Mouse (Mus musculus): ENCODE measurements around the gene Gna13. TPM values are rescaled to one million over a fixed set of nuclear protein-coding genes. Genes with fewer than 3 reads are reported as not detected.

The Gna13 gene
- polyA plus RNA-seq, 1 experiment from 2014 or later: 21.9 TPM

- H3K4me2 ChIP-seq (replicated peaks): no peak overlapping the region
- 74% methylated on average over 12 of the region's 12 CpGs for WGBS
- ATAC-seq (ENCODE audit: low FRiP score): no peak
- no peaks in the 10 kb centered on the region for H3K36me3 ChIP-seq
- H3K27ac ChIP-seq: no peak overlapping the region
- no peaks in the 10 kb centered on the region for H3K27me3 ChIP-seq
- no peaks in the 10 kb centered on the region for H3K9me3 ChIP-seq (replicated peaks)
- H3K9ac ChIP-seq: no peak overlapping the region
- no peak overlapping the region for H3K4me3 ChIP-seq
- H3K4me1 ChIP-seq: peaks cover 9% of the 10 kb centered on the region; the same call in 1 of the 2 replicates
Observed at GRCm38 (mm10) chr11:109353391-109354235, 9.0 kb upstream of the Gna13 start.

GRCm38 (mm10) chr11:109354236-109354613 is 8.4 kb upstream of the Gna13 start:
- no peak overlapping the region for H3K4me3 ChIP-seq
- no peak overlapping the region for H3K9ac ChIP-seq
- no peak overlapping the region for H3K4me2 ChIP-seq (replicated peaks)
- peaks cover 9% of the 10 kb centered on the region; the same call in 1 of the 2 replicates for H3K4me1 ChIP-seq
- no peak overlapping the region for H3K27ac ChIP-seq
- WGBS: 86% methylated on average over 6 of the region's 6 CpGs
- no peaks in the 10 kb centered on the region for H3K27me3 ChIP-seq
- no peaks in the 10 kb centered on the region for H3K9me3 ChIP-seq (replicated peaks)
- no peak for ATAC-seq (ENCODE audit: low FRiP score)
- H3K36me3 ChIP-seq: no peaks in the 10 kb centered on the region

GRCm38 (mm10) chr11:109355771-109356388 is 6.8 kb upstream of the Gna13 start:
- Histone ChIP-seq H3K4me2 (replicated peaks) (no peak overlapping the region), H3K9me3 (replicated peaks) (no peaks in the 10 kb centered on the region), H3K27ac (no peak overlapping the region), H3K4me1 (peaks cover 9% of the 10 kb centered on the region; the same call in 1 of the 2 replicates), H3K36me3 (no peaks in the 10 kb centered on the region), H3K4me3 (no peak overlapping the region), H3K9ac (no peak overlapping the region), H3K27me3 (no peaks in the 10 kb centered on the region)
- no peak for ATAC-seq (ENCODE audit: low FRiP score)
- WGBS: 68% methylated on average over 16 of the region's 16 CpGs

GRCm38 (mm10) chr11:109357171-109357570 is 5.5 kb upstream of the Gna13 start:
- H3K4me1 ChIP-seq: peaks cover 16% of the 10 kb centered on the region; the same call in 1 of the 2 replicates
- H3K27ac ChIP-seq: no peak overlapping the region
- no peaks in the 10 kb centered on the region for H3K36me3 ChIP-seq
- no peak overlapping the region for H3K4me2 ChIP-seq (replicated peaks)
- H3K4me3 ChIP-seq: no peak overlapping the region
- H3K27me3 ChIP-seq: no peaks in the 10 kb centered on the region; the same call in 1 of the 2 replicates
- no peak for ATAC-seq (ENCODE audit: low FRiP score)
- 88% methylated on average over 5 of the region's 5 CpGs for WGBS
- no peaks in the 10 kb centered on the region for H3K9me3 ChIP-seq (replicated peaks)
- no peak overlapping the region for H3K9ac ChIP-seq

- H3K4me2 ChIP-seq (replicated peaks): no peak overlapping the region
- WGBS: 15% methylated on average over 3 of the region's 3 CpGs
- no peaks in the 10 kb centered on the region for H3K36me3 ChIP-seq
- H3K27ac ChIP-seq: no peak overlapping the region; the same call in 1 of the 2 replicates
- H3K4me1 ChIP-seq: peaks cover 16% of the 10 kb centered on the region; the same call in 1 of the 2 replicates
- no peaks in the 10 kb centered on the region; the same call in 1 of the 2 replicates for H3K27me3 ChIP-seq
- H3K9me3 ChIP-seq (replicated peaks): no peaks in the 10 kb centered on the region
- H3K9ac ChIP-seq: no peak overlapping the region
- no peak overlapping the region for H3K4me3 ChIP-seq
- ATAC-seq (ENCODE audit: low FRiP score): no peak
Observed at GRCm38 (mm10) chr11:109358549-109358948, 4.1 kb upstream of the Gna13 start.

GRCm38 (mm10) chr11:109359043-109359752 is 3.4 kb upstream of the Gna13 start:
- no peak overlapping the region for H3K4me3 ChIP-seq
- no peaks in the 10 kb centered on the region for H3K9me3 ChIP-seq (replicated peaks)
- no peak overlapping the region for H3K9ac ChIP-seq
- H3K4me1 ChIP-seq: peaks cover 20% of the 10 kb centered on the region
- no peaks in the 10 kb centered on the region; the same call in 1 of the 2 replicates for H3K27me3 ChIP-seq
- ATAC-seq (ENCODE audit: low FRiP score): no peak
- no peak overlapping the region for H3K27ac ChIP-seq
- no peaks in the 10 kb centered on the region for H3K36me3 ChIP-seq
- 37% methylated on average over 13 of the region's 13 CpGs for WGBS
- no peak overlapping the region for H3K4me2 ChIP-seq (replicated peaks)

GRCm38 (mm10) chr11:109360102-109360501 is 2.5 kb upstream of the Gna13 start:
- H3K4me3 ChIP-seq: no peak overlapping the region
- no peak overlapping the region for H3K27ac ChIP-seq
- WGBS: 87% methylated on average over 6 of the region's 6 CpGs
- no peak for ATAC-seq (ENCODE audit: low FRiP score)
- H3K9me3 ChIP-seq (replicated peaks): no peaks in the 10 kb centered on the region
- no peak overlapping the region for H3K4me2 ChIP-seq (replicated peaks)
- H3K9ac ChIP-seq: no peak overlapping the region
- H3K27me3 ChIP-seq: no peaks in the 10 kb centered on the region; the same call in 1 of the 2 replicates
- H3K36me3 ChIP-seq: no peaks in the 10 kb centered on the region
- peaks cover 29% of the 10 kb centered on the region for H3K4me1 ChIP-seq

- H3K27me3 ChIP-seq: no peaks in the 10 kb centered on the region; the same call in 1 of the 2 replicates
- WGBS: 67% methylated on average over 12 of the region's 12 CpGs
- no peak for ATAC-seq (ENCODE audit: low FRiP score)
- peaks cover 3% of the 10 kb centered on the region; the same call in 1 of the 2 replicates for H3K36me3 ChIP-seq
- H3K9me3 ChIP-seq (replicated peaks): no peaks in the 10 kb centered on the region
- peaks cover 34% of the 10 kb centered on the region for H3K4me1 ChIP-seq
- H3K4me2 ChIP-seq (replicated peaks): no peak overlapping the region
- H3K27ac ChIP-seq: no peak overlapping the region
- no peak overlapping the region for H3K9ac ChIP-seq
- no peak overlapping the region for H3K4me3 ChIP-seq
Observed at GRCm38 (mm10) chr11:109360581-109361040, 2.0 kb upstream of the Gna13 start.

GRCm38 (mm10) chr11:109361241-109361630 is 1.4 kb upstream of the Gna13 start:
- H3K27me3 ChIP-seq: no peaks in the 10 kb centered on the region; the same call in 1 of the 2 replicates
- H3K36me3 ChIP-seq: peaks cover 7% of the 10 kb centered on the region
- no peak overlapping the region for H3K4me2 ChIP-seq (replicated peaks)
- no peaks in the 10 kb centered on the region for H3K9me3 ChIP-seq (replicated peaks)
- peaks cover 31% of the 10 kb centered on the region for H3K4me1 ChIP-seq
- no peak for ATAC-seq (ENCODE audit: low FRiP score)
- no peak overlapping the region for H3K27ac ChIP-seq
- no peak overlapping the region for H3K4me3 ChIP-seq
- H3K9ac ChIP-seq: no peak overlapping the region
- 73% methylated on average over 7 of the region's 7 CpGs for WGBS

GRCm38 (mm10) chr11:109361631-109362462 is 784 bp upstream of the Gna13 start:
- Histone ChIP-seq H3K9ac (peak overlapping the region; percentile 91), H3K4me3 (peak overlapping the region; percentile 88), H3K27me3 (no peaks in the 10 kb centered on the region; the same call in 1 of the 2 replicates), H3K4me2 (replicated peaks) (peak overlapping the region; percentile 68), H3K9me3 (replicated peaks) (no peaks in the 10 kb centered on the region), H3K4me1 (peaks cover 37% of the 10 kb centered on the region), H3K36me3 (peaks cover 10% of the 10 kb centered on the region), H3K27ac (peak overlapping the region; percentile 98; the same call in 1 of the 2 replicates)
- peak; percentile 27 for ATAC-seq (ENCODE audit: low FRiP score)
- 7% methylated on average over 27 of the region's 27 CpGs for WGBS
